Mouse (Mus musculus): Measurements from ENCODE around the gene Gm21650. TPM values are rescaled to one million over a fixed set of nuclear protein-coding genes. Genes with fewer than 3 reads are reported as not detected.
"Not testable (repeated sequence)": the region's sequence is repeated elsewhere in the genome, so short reads cannot be mapped to it uniquely, and the experiment has no call there.

The Gm21650 gene
- not detected in 2 replicates for polyA plus RNA-seq (2015; fragmentation: Nextera tagmentation; extraction: Ambion mirVana)

DNA sequence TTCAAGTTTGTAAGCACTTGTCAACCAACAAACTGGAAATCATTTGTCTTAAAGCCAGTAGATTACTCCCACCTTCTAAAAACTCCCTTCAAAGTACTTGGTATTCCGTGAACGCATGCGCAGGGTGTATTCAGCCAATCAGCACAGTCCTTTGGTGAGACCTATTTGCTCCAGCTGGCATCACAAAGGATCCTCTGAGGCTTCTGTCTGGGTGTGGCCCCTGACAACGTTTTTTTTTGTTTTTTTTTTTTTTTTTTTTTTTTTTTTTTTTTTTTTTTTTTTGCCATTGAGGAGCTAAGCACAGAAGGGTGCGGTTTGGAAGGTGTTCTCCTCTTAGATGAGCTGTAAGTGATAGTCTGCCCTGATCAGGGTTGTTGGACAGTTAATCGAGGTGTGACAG lies at the start of gene Gm21650:
Gene Gm21650 (plus strand): TSS at position 301 of the 400 bp plus-strand sequence.
- H3K27me3 ChIP-seq; ATAC-seq (ENCODE audit: low FRiP score, low read depth); H3K9me3 ChIP-seq; H3K9ac ChIP-seq; H3K27ac ChIP-seq; H3K4me3 ChIP-seq; H3K4me1 ChIP-seq; H3K36me3 ChIP-seq; H3K4me2 ChIP-seq (replicated peaks): not testable (repeated sequence)
- 20% methylated on average over 1 of the region's 6 CpGs for WGBS
